ENCODE assay signal across 8 mouse cellular contexts in the genomic region with DNA sequence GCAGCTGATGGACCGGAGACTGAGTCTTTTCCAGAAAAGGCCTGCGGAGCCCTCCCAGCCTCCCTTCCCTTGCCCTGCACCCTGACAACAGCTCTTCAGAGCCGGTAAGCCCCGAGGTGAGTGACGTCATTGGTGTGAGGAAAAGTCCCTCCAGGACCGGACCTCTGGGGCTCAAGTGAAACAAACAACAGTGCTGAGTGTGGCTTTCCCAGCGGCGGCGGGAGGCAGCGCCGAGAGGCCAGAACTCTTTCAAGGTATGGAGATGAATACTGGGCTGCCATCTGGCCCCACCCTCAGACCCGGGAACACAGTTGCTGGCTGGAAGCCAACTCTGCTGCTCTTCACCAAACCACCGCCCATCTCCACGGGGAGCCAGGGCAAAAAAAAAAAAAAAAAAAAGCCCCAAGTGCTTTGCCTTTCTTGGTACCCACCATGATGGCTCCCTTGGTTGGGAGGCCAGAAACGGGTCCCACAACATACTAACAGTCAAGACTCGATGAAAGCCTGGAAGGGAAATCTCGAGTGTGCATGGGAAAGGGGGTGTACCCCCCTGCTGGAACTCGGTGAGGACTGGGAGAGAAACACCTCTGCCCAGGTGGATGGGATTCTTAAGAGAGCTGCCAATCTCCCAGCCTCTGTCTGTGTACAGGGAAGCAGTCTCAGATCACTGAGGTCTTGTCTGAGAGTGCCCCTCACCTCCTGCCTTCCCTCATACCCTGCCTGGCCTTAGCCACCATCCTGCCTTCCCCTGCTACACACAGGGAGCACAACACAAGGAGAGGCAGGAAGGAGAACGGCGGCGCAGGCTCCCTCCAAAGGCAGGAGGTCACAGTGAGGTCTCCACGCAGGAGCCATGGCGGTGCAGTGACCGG. TPM values are rescaled to one million over a fixed set of nuclear protein-coding genes. Genes with fewer than 3 reads are reported as not detected.
DNase-seq lines count a peak whose midpoint lies in the region; ATAC-seq and TF ChIP-seq lines count a peak whose summit lies in the region.

No protein-coding gene starts in this region.

- H3K4me1 ChIP-seq in embryonic facial prominence, embryonic 10.5 days: peaks cover 36% of the 10 kb centered on the region
- H3K4me1 ChIP-seq in limb, embryonic 13.5 days: peaks cover 30% of the 10 kb centered on the region

- ATAC-seq in limb, embryonic 13.5 days (ENCODE audit: low FRiP score, low read depth): no peak

- peak overlapping the region; percentile 52 for H3K4me2 ChIP-seq in limb, embryonic 13.5 days (replicated peaks)

- H3K36me3 ChIP-seq in embryonic facial prominence, embryonic 10.5 days (replicated peaks): peaks cover 17% of the 10 kb centered on the region
- peaks cover 21% of the 10 kb centered on the region for H3K36me3 ChIP-seq in limb, embryonic 13.5 days

- peak in 1 of 2 experiments; percentile 19 for DNase-seq in left cerebral cortex, adult 2 months (ENCODE audit: extremely low spot score in 1 of 2, low spot score in 2 of 2)
- no peak for DNase-seq in left cerebral cortex, postnatal 36 days (ENCODE audit: low spot score in 2 of 2)
- peak; percentile 96 for DNase-seq in ZHBTc4 (ENCODE audit: low read depth, low spot score)
- DNase-seq in embryonic facial prominence, embryonic 10.5 days (ENCODE audit: low spot score): peak; percentile 47
- no peak for DNase-seq in spleen, adult 12 weeks (ENCODE audit: low spot score)
- DNase-seq in layer of hippocampus, adult 8-10 months (ENCODE audit: low spot score in 2 of 2): no peak
- DNase-seq in left cerebral cortex, adult 18-20 months (ENCODE audit: low spot score in 2 of 2): no peak

- WGBS in embryonic facial prominence, embryonic 10.5 days: 5% methylated on average over 24 of the region's 24 CpGs
- WGBS in limb, embryonic 13.5 days: 16% methylated on average over 24 of the region's 24 CpGs

- no peak; the same call in 1 of the 2 replicates for TF ChIP-seq CTCF in left cerebral cortex, adult 2 months (IDR thresholded peaks at IDR 0.05)

- H3K27ac ChIP-seq in left cerebral cortex, adult 2 months: peak overlapping the region; percentile 75
- H3K27ac ChIP-seq in embryonic facial prominence, embryonic 10.5 days (replicated peaks): 0 out of 2 replicates have a peak overlapping the region, but pooled peaks have one; percentile 19
- H3K27ac ChIP-seq in limb, embryonic 13.5 days: no peak overlapping the region

- no peaks in the 10 kb centered on the region for H3K9me3 ChIP-seq in embryonic facial prominence, embryonic 10.5 days
- no peaks in the 10 kb centered on the region for H3K9me3 ChIP-seq in limb, embryonic 13.5 days

- intact Hi-C loops in left cerebral cortex, adult 2 months (cut with DNase I): no loop called here
- intact Hi-C loops in left cerebral cortex, postnatal 36 days (cut with DNase I): no loop called here

- peaks cover 100% of the 10 kb centered on the region for H3K27me3 ChIP-seq in embryonic facial prominence, embryonic 10.5 days (replicated peaks; ENCODE audit: low read depth, poor library complexity, severe bottlenecking)
- peaks cover 92% of the 10 kb centered on the region for H3K27me3 ChIP-seq in limb, embryonic 13.5 days

- H3K4me3 ChIP-seq in left cerebral cortex, adult 2 months: no peak overlapping the region
- H3K4me3 ChIP-seq in embryonic facial prominence, embryonic 10.5 days: peak overlapping the region; percentile 51
- peak overlapping the region; percentile 29; the same call in 1 of the 2 replicates for H3K4me3 ChIP-seq in limb, embryonic 13.5 days

- peak overlapping the region; percentile 39; the same call in 1 of the 2 replicates for H3K9ac ChIP-seq in limb, embryonic 13.5 days

RNA-seq across cellular contexts. Expression of a gene that starts 5.2 kb away (rescaled TPM):
- 100 to 1,000 TPM; 132 to 133 TPM for total RNA-seq in left cerebral cortex, adult 2 months (2021)
- 100 to 1,000 TPM; 120 to 121 TPM for total RNA-seq in left cerebral cortex, postnatal 36 days (2021)
- polyA plus RNA-seq in embryonic facial prominence, embryonic 10.5 days (2016; fragmentation: Nextera tagmentation; extraction: Ambion mirVana): 5.8 and 8.3 TPM in 2 replicates
- 10.0 and 10.5 TPM in 2 replicates for polyA plus RNA-seq in limb, embryonic 13.5 days (2015; fragmentation: Nextera tagmentation; extraction: Ambion mirVana)
- 100 to 1,000 TPM in 3 of 4 experiments, 10 to 100 TPM in 1; 91.5 to 121 (median 111) TPM for total RNA-seq in layer of hippocampus, adult 8-10 months (2022)
- 100 to 1,000 TPM; 129 to 136 TPM for total RNA-seq in left cerebral cortex, adult 18-20 months (2021)

RNA-seq across cellular contexts. Expression of a gene that starts 11.3 kb away (rescaled TPM):
- 1 to 10 TPM; 2.3 to 2.4 TPM for total RNA-seq in left cerebral cortex, adult 2 months (2021)
- total RNA-seq in left cerebral cortex, postnatal 36 days (2021): 1 to 10 TPM; 1.7 to 2.7 TPM
- polyA plus RNA-seq in embryonic facial prominence, embryonic 10.5 days (2016; fragmentation: Nextera tagmentation; extraction: Ambion mirVana): 6.6 and 7.1 TPM in 2 replicates
- polyA plus RNA-seq in limb, embryonic 13.5 days (2015; fragmentation: Nextera tagmentation; extraction: Ambion mirVana): 6.2 and 6.3 TPM in 2 replicates
- 1 to 10 TPM; 2.3 to 3.3 (median 2.7) TPM for total RNA-seq in layer of hippocampus, adult 8-10 months (2022)
- 1 to 10 TPM; 1.8 to 2.8 TPM for total RNA-seq in left cerebral cortex, adult 18-20 months (2021)

RNA-seq across cellular contexts. Expression of a gene that starts 19.4 kb away (rescaled TPM):
- total RNA-seq in left cerebral cortex, adult 2 months (2021): 10 to 100 TPM; 21.5 to 26.3 TPM
- total RNA-seq in left cerebral cortex, postnatal 36 days (2021): 10 to 100 TPM; 24.7 to 33.0 TPM
- 95.8 and 101 TPM in 2 replicates for polyA plus RNA-seq in embryonic facial prominence, embryonic 10.5 days (2016; fragmentation: Nextera tagmentation; extraction: Ambion mirVana)
- 114 and 127 TPM in 2 replicates for polyA plus RNA-seq in limb, embryonic 13.5 days (2015; fragmentation: Nextera tagmentation; extraction: Ambion mirVana)
- 10 to 100 TPM; 26.6 to 35.6 (median 30.3) TPM for total RNA-seq in layer of hippocampus, adult 8-10 months (2022)
- 10 to 100 TPM; 26.0 to 30.0 TPM for total RNA-seq in left cerebral cortex, adult 18-20 months (2021)

RNA-seq across cellular contexts. Expression of a gene that starts 21.0 kb away (rescaled TPM):
- total RNA-seq in left cerebral cortex, adult 2 months (2021): 1 to 10 TPM; 1.1 to 1.3 TPM
- 1 to 10 TPM; 1.3 to 1.9 TPM for total RNA-seq in left cerebral cortex, postnatal 36 days (2021)
- polyA plus RNA-seq in embryonic facial prominence, embryonic 10.5 days (2016; fragmentation: Nextera tagmentation; extraction: Ambion mirVana): 1.1 TPM in 2 replicates
- 0.80 and 1.0 TPM in 2 replicates for polyA plus RNA-seq in limb, embryonic 13.5 days (2015; fragmentation: Nextera tagmentation; extraction: Ambion mirVana)
- total RNA-seq in layer of hippocampus, adult 8-10 months (2022): 1 to 10 TPM in 3 of 4 experiments, under 1 TPM in 1; 0.92 to 1.3 (median 1.1) TPM
- total RNA-seq in left cerebral cortex, adult 18-20 months (2021): 1 to 10 TPM in 1 of 2 experiments, under 1 TPM in 1; 0.94 to 1.4 TPM

RNA-seq across cellular contexts. Expression of a gene that starts 28.8 kb away (rescaled TPM):
- 1,000 to 10,000 TPM; 1,492 to 1,507 TPM for total RNA-seq in left cerebral cortex, adult 2 months (2021)
- total RNA-seq in left cerebral cortex, postnatal 36 days (2021): 1,000 to 10,000 TPM; 1,413 to 1,526 TPM
- polyA plus RNA-seq in embryonic facial prominence, embryonic 10.5 days (2016; fragmentation: Nextera tagmentation; extraction: Ambion mirVana): 2,187 and 2,215 TPM in 2 replicates
- polyA plus RNA-seq in limb, embryonic 13.5 days (2015; fragmentation: Nextera tagmentation; extraction: Ambion mirVana): 1,635 and 1,682 TPM in 2 replicates
- 1,000 to 10,000 TPM; 1,566 to 2,023 (median 1,742) TPM for total RNA-seq in layer of hippocampus, adult 8-10 months (2022)
- 1,000 to 10,000 TPM; 1,506 to 1,598 TPM for total RNA-seq in left cerebral cortex, adult 18-20 months (2021)

Comparison
In these comparisons a context has a peak if more than half of its experiments do, and no peak if none do; other contexts are left out.
1. DNase-seq: peak in ZHBTc4 (single experiment) and embryonic facial prominence, embryonic 10.5 days (single experiment); none in left cerebral cortex, postnatal 36 days (0 of 2), spleen, adult 12 weeks (single experiment), layer of hippocampus, adult 8-10 months (0 of 2) and left cerebral cortex, adult 18-20 months (0 of 2).